Mouse (Mus musculus) liver, adult (tissue): Measurements from ENCODE around the gene Diaph2.

Experiments
- GATA4 ChIP-seq: IDR thresholded peaks from 2 replicates; pipeline ENCODE4 v1.6.1; 2014; ENCODE audit warnings: mild to moderate bottlenecking, low read length; ENCODE audit not compliant: insufficient replicate concordance

Gene Diaph2

GRCm38 (mm10) chrX:130393508-130394145 is 644.1 kb downstream of the Diaph2 start:
- no peak for TF ChIP-seq GATA4

GRCm38 (mm10) chrX:130403214-130403613 is 653.7 kb downstream of the Diaph2 start:
- no peak for TF ChIP-seq GATA4

- no peak for TF ChIP-seq GATA4
Observed at GRCm38 (mm10) chrX:130408985-130409384, 659.4 kb downstream of the Diaph2 start.

- TF ChIP-seq GATA4 = no peak
Observed at GRCm38 (mm10) chrX:130423134-130423533, 673.6 kb downstream of the Diaph2 start.

GRCm38 (mm10) chrX:130451822-130452487 is 702.4 kb downstream of the Diaph2 start:
- TF ChIP-seq GATA4 = no peak

GRCm38 (mm10) chrX:130452488-130452823 is 702.9 kb downstream of the Diaph2 start:
- TF ChIP-seq GATA4 = no peak

GRCm38 (mm10) chrX:130473133-130473532 is 723.6 kb downstream of the Diaph2 start:
- no peak for TF ChIP-seq GATA4

GRCm38 (mm10) chrX:130480877-130481276 is 731.3 kb downstream of the Diaph2 start:
- no peak for TF ChIP-seq GATA4

GRCm38 (mm10) chrX:130502680-130503464 is 753.3 kb downstream of the Diaph2 start:
- no peak for TF ChIP-seq GATA4

- TF ChIP-seq GATA4 = no peak
Observed at GRCm38 (mm10) chrX:130503465-130503860, 753.9 kb downstream of the Diaph2 start.

GRCm38 (mm10) chrX:130505626-130506025 is 756.1 kb downstream of the Diaph2 start:
- no peak for TF ChIP-seq GATA4
